Comparison of ENCODE assay signal across 8 mouse cellular contexts in genomic region chr2:105230333-105230732, GRCm38 (mm10). TPM values are rescaled to one million over a fixed set of nuclear protein-coding genes. Genes with fewer than 3 reads are reported as not detected.
DNase-seq lines count a peak whose midpoint lies in the region; ATAC-seq and TF ChIP-seq lines count a peak whose summit lies in the region.

No protein-coding gene starts in this region.

- H3K4me2 ChIP-seq in kidney, embryonic 15.5 days: no peak overlapping the region

- peak; percentile 56 for TF ChIP-seq CTCF in kidney, adult 2 months (conservative IDR thresholded peaks at IDR 0.05; ENCODE audit: insufficient read depth, insufficient read length, low read depth, low read length)
- TF ChIP-seq CTCF in cortical plate, adult 2 months (IDR thresholded peaks at IDR 0.05; ENCODE audit: extremely low read depth, insufficient read depth, low read length): peak; percentile 69

- no peak overlapping the region for H3K9ac ChIP-seq in kidney, embryonic 15.5 days

- no peaks in the 10 kb centered on the region for H3K9me3 ChIP-seq in kidney, embryonic 15.5 days (replicated peaks)

- no peak for TF ChIP-seq POLR2A in kidney, adult 2 months (IDR thresholded peaks at IDR 0.05; ENCODE audit: low read depth, low read length)
- TF ChIP-seq POLR2A in cortical plate, adult 2 months (IDR thresholded peaks at IDR 0.05; ENCODE audit: extremely low read depth, insufficient read depth, low read length): no peak

- DNase-seq in kidney, adult 2 months: peak; percentile 78
- peak; percentile 60 for DNase-seq in ZHBTc4 (ENCODE audit: low read depth, low spot score)
- DNase-seq in heart, postnatal 36 days: peak; percentile 45 to 77
- peak; percentile 78 to 84 for DNase-seq in layer of hippocampus, postnatal 10 days (ENCODE audit: low spot score in 2 of 2)
- DNase-seq in mesoderm, embryonic 11.5 days (ENCODE audit: low read depth, low spot score): peak; percentile 72
- DNase-seq in splenic B cell, adult 2 months (ENCODE audit: low read depth, low spot score): peak; percentile 54

- no peak overlapping the region for H3K27ac ChIP-seq in kidney, adult 2 months (ENCODE audit: insufficient read depth, low read depth, low read length)
- H3K27ac ChIP-seq in kidney, embryonic 15.5 days: no peak overlapping the region
- H3K27ac ChIP-seq in cortical plate, adult 2 months (ENCODE audit: insufficient read depth, low read length): no peak overlapping the region

- no peak for ATAC-seq in kidney, embryonic 15.5 days (replicated peaks; ENCODE audit: low FRiP score)

- no peaks in the 10 kb centered on the region for H3K36me3 ChIP-seq in kidney, adult 2 months (ENCODE audit: control insufficient read depth, insufficient read depth, low read length)
- no peaks in the 10 kb centered on the region for H3K36me3 ChIP-seq in kidney, embryonic 15.5 days
- H3K36me3 ChIP-seq in splenic B cell, adult 2 months (ENCODE audit: control insufficient read depth, insufficient read depth, low read length, poor library complexity, severe bottlenecking): no peaks in the 10 kb centered on the region

- 4% methylated on average over 1 of the region's 1 CpGs for WGBS in kidney, adult 2 months
- 2% methylated on average over 1 of the region's 1 CpGs for WGBS in kidney, embryonic 15.5 days

- H3K27me3 ChIP-seq in kidney, adult 2 months (replicated peaks; ENCODE audit: control insufficient read depth, insufficient read depth, low read length): no peaks in the 10 kb centered on the region
- peaks cover 4% of the 10 kb centered on the region; the same call in 1 of the 2 replicates for H3K27me3 ChIP-seq in kidney, embryonic 15.5 days
- H3K27me3 ChIP-seq in splenic B cell, adult 2 months (ENCODE audit: control insufficient read depth, insufficient read depth, low read length, poor library complexity, severe bottlenecking): no peaks in the 10 kb centered on the region

- H3K4me1 ChIP-seq in kidney, adult 2 months (ENCODE audit: control insufficient read depth, insufficient read depth, low read length): peaks cover 50% of the 10 kb centered on the region
- peaks cover 66% of the 10 kb centered on the region for H3K4me1 ChIP-seq in kidney, embryonic 15.5 days
- H3K4me1 ChIP-seq in cortical plate, adult 2 months (ENCODE audit: control insufficient read depth, insufficient read depth, low read length): no peaks in the 10 kb centered on the region

- intact Hi-C loops in heart, postnatal 36 days (cut with DNase I): loop anchor here (1.0 to 5.0 kb wide), 3 partner anchors 213 to 383 kb away; partner anchors contain the start of genes Eif3m and Prrg4

- H3K4me3 ChIP-seq in kidney, adult 2 months (ENCODE audit: insufficient read depth, low read depth, low read length): no peak overlapping the region
- H3K4me3 ChIP-seq in kidney, embryonic 15.5 days (replicated peaks): no peak overlapping the region
- H3K4me3 ChIP-seq in cortical plate, adult 2 months (ENCODE audit: insufficient read depth, low read length): no peak overlapping the region

RNA-seq across cellular contexts. Expression of gene Them7, which starts 6.2 kb away (rescaled TPM):
- 241 and 309 TPM in 2 replicates for polyA plus RNA-seq in kidney, adult 2 months (2012; rRNA removed)
- polyA plus RNA-seq in kidney, embryonic 15.5 days (2015; fragmentation: Nextera tagmentation; extraction: Ambion mirVana): 2.1 and 3.0 TPM in 2 replicates
- not detected in 2 replicates for polyA plus RNA-seq in cortical plate, adult 2 months (2012; rRNA removed)
- 1 to 10 TPM; 1.3 to 2.4 TPM for total RNA-seq in heart, postnatal 36 days (2021)
- not detected for total RNA-seq in layer of hippocampus, postnatal 10 days (2021)

Comparison
In these comparisons a context has a peak if more than half of its experiments do, and no peak if none do; other contexts are left out.
1. RNA of gene Them7, which starts 6.2 kb away (polyA plus RNA-seq): 241 to 309 TPM in kidney, adult 2 months; 2.1 to 3.0 TPM in kidney, embryonic 15.5 days and not detected in cortical plate, adult 2 months; every median in the first group is over 10 times any median in the second.
2. Peak in every context shown above with its lines, with median percentiles within 50 percentile points of each other: DNase-seq.